Mouse (Mus musculus) small intestine, adult 2 months (tissue): ENCODE results near the gene Sftpa1. TPM values are rescaled to one million over a fixed set of nuclear protein-coding genes. Genes with fewer than 3 reads are reported as not detected.
A peak's percentile ranks its signal among the peaks of the same experiment; 100 is the strongest.

ENCODE experiments used
- H3K27ac ChIP-seq: fragments of 200-500 bp; 2 replicates; pipeline ENCODE4 v1.5.1; 2012; ENCODE audit warnings: low read depth, low read length, control low read depth, inconsistent platforms; ENCODE audit not compliant: insufficient read depth
- H3K27me3 ChIP-seq: fragments of 200-500 bp; 2 replicates; pipeline ENCODE4 v1.6.1; 2012; ENCODE audit warnings: mild to moderate bottlenecking, moderate library complexity, low read length, inconsistent platforms; ENCODE audit not compliant: control insufficient read depth, insufficient read depth
- H3K36me3 ChIP-seq: fragments of 200-500 bp; 2 replicates; pipeline ENCODE4 v1.6.1; 2012; ENCODE audit warnings: mild to moderate bottlenecking, low read length, control low read depth, inconsistent platforms; ENCODE audit not compliant: control insufficient read depth, insufficient read depth
- H3K4me1 ChIP-seq: fragments of 200-500 bp; 2 replicates; pipeline ENCODE4 v1.6.1; 2012; ENCODE audit warnings: low read length, inconsistent platforms, mixed read lengths; ENCODE audit not compliant: control insufficient read depth, insufficient read depth, insufficient read length
- H3K4me3 ChIP-seq: fragments of 200-500 bp; 2 replicates; pipeline ENCODE4 v1.5.1; 2012; ENCODE audit warnings: low read depth, mild to moderate bottlenecking, control low read depth, inconsistent platforms, low read length, moderate library complexity
- CTCF ChIP-seq: fragments of 200-500 bp; IDR thresholded peaks from 2 replicates; pipeline ENCODE4 v1.5.1; 2012; ENCODE audit warnings: low read depth, mild to moderate bottlenecking, control low read depth, inconsistent platforms, low read length, moderate library complexity, mixed read lengths; ENCODE audit not compliant: insufficient replicate concordance, insufficient read length; ENCODE audit errors: extremely low read depth
- POLR2A ChIP-seq: fragments of 200-500 bp; IDR thresholded peaks from 2 replicates; pipeline ENCODE4 v1.6.1; 2012; ENCODE audit warnings: low read depth, mild to moderate bottlenecking, control low read depth, inconsistent platforms, low read length, moderate library complexity
- WGBS: fragments of 180-500 bp; shearing (Covaris S2); methylation state at CpG from one replicate; pipeline ENCODE4 v1.1.7; 2018; 5-methylcytosine and 5-hydroxymethylcytosine counted together
- polyA plus RNA-seq: library from polyadenylated mRNA; depleted of rRNA; stranded (reverse); fragments of >200 nt; gene quantifications from 2 replicates; pipeline ENCODE4 v1.2.3, GENCODE M21; 2012; rRNA removed

The Sftpa1 gene
- polyA plus RNA-seq, 1 experiment = not detected

- Histone ChIP-seq H3K4me3 (no peak overlapping the region), H3K27me3 (no peaks in the 10 kb centered on the region), H3K27ac (no peak overlapping the region), H3K4me1 (no peaks in the 10 kb centered on the region), H3K36me3 (no peaks in the 10 kb centered on the region)
- no peak for TF ChIP-seq POLR2A
- no peak for TF ChIP-seq CTCF
- WGBS = 45% methylated on average over 4 of the region's 4 CpGs
These were observed 28.5 kb downstream of the Sftpa1 start for GRCm38 (mm10) chr14:41160076-41160475.

- H3K27me3 ChIP-seq = no peaks in the 10 kb centered on the region
- H3K4me1 ChIP-seq = no peaks in the 10 kb centered on the region
- 46% methylated on average over 1 of the region's 1 CpGs for WGBS
- no peaks in the 10 kb centered on the region for H3K36me3 ChIP-seq
- no peak overlapping the region for H3K4me3 ChIP-seq
- H3K27ac ChIP-seq = no peak overlapping the region
- no peak for TF ChIP-seq CTCF
- TF ChIP-seq POLR2A = no peak
These were observed 29.2 kb downstream of the Sftpa1 start for GRCm38 (mm10) chr14:41160743-41161142.

GRCm38 (mm10) chr14:41162663-41163062 is 31.1 kb downstream of the Sftpa1 start:
- Histone ChIP-seq H3K4me3 (no peak overlapping the region), H3K4me1 (no peaks in the 10 kb centered on the region), H3K27ac (no peak overlapping the region), H3K36me3 (no peaks in the 10 kb centered on the region), H3K27me3 (no peaks in the 10 kb centered on the region)
- peak; percentile 25; the same call in 1 of the 2 replicates for TF ChIP-seq CTCF
- TF ChIP-seq POLR2A = no peak
- WGBS = 8% methylated on average over 2 of the region's 2 CpGs

GRCm38 (mm10) chr14:41167278-41167677 is 35.7 kb downstream of the Sftpa1 start:
- Histone ChIP-seq H3K4me1 (no peaks in the 10 kb centered on the region), H3K36me3 (no peaks in the 10 kb centered on the region), H3K27ac (no peak overlapping the region), H3K27me3 (no peaks in the 10 kb centered on the region), H3K4me3 (no peak overlapping the region)
- no peak for TF ChIP-seq CTCF
- no peak for TF ChIP-seq POLR2A
- WGBS = 29% methylated on average over 5 of the region's 5 CpGs

- 87% methylated on average over 1 of the region's 1 CpGs for WGBS
- no peaks in the 10 kb centered on the region for H3K27me3 ChIP-seq
- H3K27ac ChIP-seq = no peak overlapping the region
- no peak overlapping the region for H3K4me3 ChIP-seq
- H3K4me1 ChIP-seq = no peaks in the 10 kb centered on the region
- no peaks in the 10 kb centered on the region for H3K36me3 ChIP-seq
- TF ChIP-seq CTCF (no peak), POLR2A (no peak)
These were observed 37.0 kb downstream of the Sftpa1 start for GRCm38 (mm10) chr14:41168567-41168966.

GRCm38 (mm10) chr14:41170514-41170913 is 38.9 kb downstream of the Sftpa1 start:
- no peaks in the 10 kb centered on the region for H3K27me3 ChIP-seq
- H3K4me1 ChIP-seq = no peaks in the 10 kb centered on the region
- no peak overlapping the region for H3K4me3 ChIP-seq
- TF ChIP-seq POLR2A = no peak
- no peak for TF ChIP-seq CTCF
- H3K36me3 ChIP-seq = no peaks in the 10 kb centered on the region
- no peak overlapping the region for H3K27ac ChIP-seq
- 45% methylated on average over 2 of the region's 2 CpGs for WGBS

- Histone ChIP-seq H3K36me3 (no peaks in the 10 kb centered on the region), H3K27me3 (no peaks in the 10 kb centered on the region), H3K4me3 (no peak overlapping the region), H3K27ac (no peak overlapping the region), H3K4me1 (no peaks in the 10 kb centered on the region)
- TF ChIP-seq CTCF = no peak
- no peak for TF ChIP-seq POLR2A
- WGBS = 44% methylated on average over 1 of the region's 1 CpGs
These were observed 43.2 kb downstream of the Sftpa1 start for GRCm38 (mm10) chr14:41174802-41175201.

GRCm38 (mm10) chr14:41185059-41185821 is 53.7 kb downstream of the Sftpa1 start, which contains the start of gene Sftpd:
TSS of gene Sftpd (minus strand) at chr14:41185149.
- no peak within 1 kb of the TSS for H3K27ac ChIP-seq
- TF ChIP-seq CTCF (no peak), POLR2A (no peak)
- H3K27me3 ChIP-seq = no peaks in the 10 kb centered on the region
- no peak within 1 kb of the TSS for H3K4me3 ChIP-seq
- H3K4me1 ChIP-seq = no peaks in the 10 kb centered on the region
- H3K36me3 ChIP-seq = no peaks in the 10 kb centered on the region
- WGBS = 51% methylated on average over 4 of the region's 4 CpGs

Other genes starting within 250 kb of the Sftpa1 start
- 0.09 and 0.13 TPM in 2 replicates for gene Sh2d4b, start 238.5 kb upstream of the Sftpa1 start, polyA plus RNA-seq
- 18.4 and 38.2 TPM in 2 replicates for gene Tspan14, start 165.0 kb upstream of the Sftpa1 start, polyA plus RNA-seq
- gene Fam213a, start 118.0 kb upstream of the Sftpa1 start, polyA plus RNA-seq = 16.7 and 29.9 TPM in 2 replicates
- gene Dydc2, start 62.6 kb upstream of the Sftpa1 start, polyA plus RNA-seq = not detected in 2 replicates
- not detected in 2 replicates for gene Dydc1, start 58.9 kb upstream of the Sftpa1 start, polyA plus RNA-seq
- 2.5 TPM in 1 of 2 replicates, not detected in the other for gene Mat1a, start 26.7 kb upstream of the Sftpa1 start, polyA plus RNA-seq
- gene Mbl1, start 19.7 kb downstream of the Sftpa1 start, polyA plus RNA-seq = not detected in 2 replicates
- 0.24 TPM in 1 of 2 replicates, not detected in the other for gene Sftpd, start 53.4 kb downstream of the Sftpa1 start, polyA plus RNA-seq
- not detected in 2 replicates for gene Gm2832, start 147.0 kb downstream of the Sftpa1 start, polyA plus RNA-seq
- gene Gm5798, start 216.8 kb downstream of the Sftpa1 start, polyA plus RNA-seq = not detected in 2 replicates